Mouse (Mus musculus): ENCODE results near the gene Car14. TPM values are rescaled to one million over a fixed set of nuclear protein-coding genes. Genes with fewer than 3 reads are reported as not detected.
"Not testable (repeated sequence)": the region's sequence is repeated elsewhere in the genome, so short reads cannot be mapped to it uniquely, and the experiment has no call there.

Gene Car14
- total RNA-seq, 2 experiments from 2014 or later: 6.0 to 7.8 TPM

DNA sequence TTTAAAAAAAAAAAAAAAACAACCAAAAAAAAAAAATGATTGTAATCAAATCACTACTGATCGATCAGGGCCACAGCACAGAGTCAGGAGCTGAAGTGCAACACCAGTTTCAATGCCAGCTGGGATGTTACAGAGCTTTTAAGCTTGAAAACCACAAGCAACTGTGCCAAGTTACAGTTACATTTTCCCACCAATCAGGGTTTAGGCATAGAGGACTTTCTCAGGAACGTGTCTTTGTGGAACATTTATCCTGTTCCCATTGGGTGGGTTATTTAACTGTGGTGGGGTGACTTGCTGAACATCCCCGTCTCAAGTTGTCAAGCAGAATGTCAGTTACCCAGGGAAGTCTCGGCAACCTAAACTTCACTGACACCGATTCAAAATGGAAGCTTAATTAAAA lies 20.6 kb upstream of the Car14 start:
- DNase-seq (ENCODE audit: low spot score in 2 of 2): no peak

DNA sequence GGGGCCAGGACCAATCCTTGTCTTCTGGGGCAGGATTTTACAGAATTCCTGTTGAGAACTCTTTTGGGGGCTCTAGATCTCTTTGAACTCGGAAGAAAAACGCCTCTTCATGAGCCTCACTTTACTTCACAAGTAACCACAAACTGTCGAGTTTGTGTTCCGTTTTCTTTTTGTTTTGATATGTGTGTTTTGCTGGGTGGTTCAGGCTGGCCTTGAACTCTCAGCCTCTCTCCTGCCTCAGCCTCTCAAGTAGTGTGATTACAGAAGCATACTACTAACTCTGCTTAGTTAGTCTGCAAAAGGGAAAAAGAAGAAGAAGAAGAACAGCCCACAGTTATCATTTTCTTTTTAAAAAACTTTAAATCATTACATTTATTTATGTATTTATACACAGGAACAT lies 19.7 kb upstream of the Car14 start:
- no peak for DNase-seq (ENCODE audit: low spot score in 2 of 2)

DNA sequence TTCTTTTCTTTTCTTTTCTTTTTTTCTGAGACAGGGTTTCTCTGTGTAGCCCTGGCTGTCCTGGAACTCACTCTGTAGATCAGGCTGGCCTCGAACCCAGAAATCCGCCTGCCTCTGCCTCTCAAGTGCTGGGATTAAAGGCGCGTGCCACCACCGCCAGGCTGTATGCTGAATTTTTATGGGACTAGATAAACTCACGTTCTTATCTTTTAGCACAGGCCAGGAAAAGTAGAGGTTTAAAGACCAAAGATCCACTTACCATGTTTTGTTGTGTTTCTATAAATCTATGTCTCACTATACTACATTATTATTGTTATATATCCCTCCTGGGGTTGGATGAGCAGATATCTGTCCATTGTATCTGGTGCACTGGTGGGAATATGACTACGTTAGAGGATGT lies 18.9 kb upstream of the Car14 start:
- DNase-seq (ENCODE audit: low spot score in 2 of 2): not testable (repeated sequence)

DNA sequence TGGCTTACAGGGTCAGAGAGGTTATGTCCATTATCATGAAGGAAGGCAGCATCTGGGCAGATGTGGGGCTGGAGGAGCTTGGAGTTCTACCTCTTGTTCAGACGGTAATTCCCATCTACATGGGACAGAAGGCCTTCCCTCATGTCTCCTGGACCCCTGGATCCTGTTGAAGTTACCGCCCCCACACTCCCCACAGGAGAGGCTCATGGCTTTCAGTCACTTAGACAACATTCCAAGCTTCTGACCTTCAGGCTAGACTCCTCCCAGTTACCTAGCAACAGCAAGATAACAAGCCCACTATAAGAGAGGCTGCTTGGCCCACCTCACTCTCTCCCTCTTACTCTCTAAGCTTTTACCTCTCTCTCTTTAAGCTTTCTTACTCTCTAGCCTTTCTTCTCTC lies 16.0 kb upstream of the Car14 start:
- DNase-seq (ENCODE audit: low spot score in 2 of 2): not testable (repeated sequence)

DNA sequence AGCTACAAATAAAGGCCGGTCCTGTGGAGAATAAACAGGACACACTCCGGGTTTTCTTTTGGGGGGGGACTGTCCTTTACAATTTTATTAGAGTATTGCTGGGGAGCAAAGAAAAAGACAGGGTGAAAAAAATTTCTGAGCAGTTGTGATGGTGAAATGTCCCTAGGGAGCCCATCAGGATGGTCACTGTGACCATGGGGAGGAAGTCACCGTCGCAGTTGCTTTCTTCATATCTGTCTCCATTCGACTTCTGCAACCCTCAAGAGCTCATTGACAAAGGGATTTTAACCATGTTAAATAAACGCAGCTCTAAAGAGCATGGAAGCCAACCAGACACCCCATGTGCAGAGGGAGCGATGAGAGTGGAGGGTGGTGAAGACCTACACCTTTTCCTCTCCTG lies 12.3 kb upstream of the Car14 start:
- no peak for DNase-seq (ENCODE audit: low spot score in 2 of 2)

DNA sequence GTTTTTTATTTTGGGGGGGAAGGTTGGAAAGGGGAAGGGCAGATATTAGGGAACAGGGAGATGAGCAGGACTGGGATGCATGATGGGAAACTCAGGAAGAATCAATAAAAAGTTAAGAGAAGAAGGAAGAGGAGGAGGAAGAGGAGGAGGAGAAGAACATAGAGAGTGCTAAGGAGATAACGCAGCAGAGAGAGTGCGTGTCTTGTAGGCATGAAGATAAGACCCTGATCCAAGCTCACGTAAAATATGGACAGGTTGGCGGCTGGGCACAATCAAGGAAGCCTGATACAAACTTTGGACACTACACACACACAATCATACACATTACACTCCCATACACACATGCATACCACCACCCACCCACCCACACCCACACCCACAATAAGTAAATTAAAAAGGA lies 10.2 kb upstream of the Car14 start:
- DNase-seq (ENCODE audit: low spot score in 2 of 2): no peak

DNA sequence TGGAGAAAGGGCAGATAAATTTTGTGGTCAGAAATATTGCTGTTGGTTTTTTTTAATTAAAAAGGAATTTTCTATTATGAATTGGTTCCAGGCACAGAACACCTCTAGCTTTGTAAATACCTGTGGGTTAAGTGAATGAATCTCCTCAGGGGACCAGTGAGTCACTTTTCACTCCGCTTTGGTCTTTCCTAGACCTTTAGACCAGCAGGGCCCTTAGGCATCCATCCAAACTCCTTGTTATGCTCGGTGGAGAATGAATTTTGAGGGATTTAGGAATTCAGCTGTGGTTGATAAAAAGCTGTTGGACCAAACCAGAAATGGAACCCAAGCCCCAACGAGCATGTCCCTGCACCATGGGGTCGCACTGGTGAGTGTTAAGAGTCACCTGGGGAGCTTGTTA lies 3.1 kb upstream of the Car14 start:
- no peak for DNase-seq (ENCODE audit: low spot score in 2 of 2)

DNA sequence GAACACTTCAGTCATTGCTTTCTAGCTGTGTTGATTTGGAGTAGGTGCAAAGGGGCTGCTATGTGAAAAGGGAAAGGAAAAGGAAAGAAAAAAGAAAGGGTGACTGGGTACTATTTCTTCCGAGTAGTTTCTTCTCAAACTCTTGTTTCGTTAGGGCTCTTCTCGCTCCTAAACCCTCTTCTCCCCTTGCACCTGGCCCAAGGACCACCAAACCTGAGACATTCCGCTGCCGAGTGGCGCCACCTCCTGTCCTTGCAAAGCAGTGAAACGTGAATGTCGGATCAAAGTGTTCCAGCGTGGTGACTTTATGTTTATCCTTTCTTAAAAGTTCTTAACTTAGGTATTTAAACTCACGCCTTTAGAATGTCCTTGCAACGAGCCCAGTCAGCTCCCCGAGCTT lies 2.4 kb upstream of the Car14 start:
- DNase-seq (ENCODE audit: low spot score in 2 of 2): peak in 1 of 2 experiments; percentile 57

DNA sequence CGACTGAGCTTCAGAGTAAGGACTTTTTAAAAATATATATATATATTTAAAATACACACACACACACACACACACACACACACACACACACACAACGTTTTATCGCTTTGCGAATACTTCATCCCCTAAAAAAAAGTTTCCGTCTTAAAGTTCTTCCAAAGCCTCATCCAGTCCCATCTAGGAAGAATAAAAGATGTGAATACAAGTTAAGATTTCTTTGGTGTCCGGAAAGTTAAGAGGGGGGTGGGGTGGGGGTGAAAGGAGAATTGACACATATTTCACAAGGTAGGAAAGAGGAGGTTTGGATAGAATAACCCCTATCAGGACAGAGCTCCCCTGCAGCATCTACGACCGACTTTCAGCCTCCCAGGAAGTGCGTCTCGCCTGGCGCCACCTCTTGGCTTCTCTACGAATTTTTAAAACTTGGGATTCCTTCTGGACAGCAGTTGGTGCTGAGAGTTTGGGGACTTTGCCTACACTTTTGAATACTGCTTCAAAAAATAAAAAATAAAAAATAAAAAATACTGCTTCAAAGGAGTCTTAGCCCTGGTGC lies 1.5 kb upstream of the Car14 start:
- DNase-seq (ENCODE audit: low spot score in 2 of 2): peak; percentile 51 to 52

DNA sequence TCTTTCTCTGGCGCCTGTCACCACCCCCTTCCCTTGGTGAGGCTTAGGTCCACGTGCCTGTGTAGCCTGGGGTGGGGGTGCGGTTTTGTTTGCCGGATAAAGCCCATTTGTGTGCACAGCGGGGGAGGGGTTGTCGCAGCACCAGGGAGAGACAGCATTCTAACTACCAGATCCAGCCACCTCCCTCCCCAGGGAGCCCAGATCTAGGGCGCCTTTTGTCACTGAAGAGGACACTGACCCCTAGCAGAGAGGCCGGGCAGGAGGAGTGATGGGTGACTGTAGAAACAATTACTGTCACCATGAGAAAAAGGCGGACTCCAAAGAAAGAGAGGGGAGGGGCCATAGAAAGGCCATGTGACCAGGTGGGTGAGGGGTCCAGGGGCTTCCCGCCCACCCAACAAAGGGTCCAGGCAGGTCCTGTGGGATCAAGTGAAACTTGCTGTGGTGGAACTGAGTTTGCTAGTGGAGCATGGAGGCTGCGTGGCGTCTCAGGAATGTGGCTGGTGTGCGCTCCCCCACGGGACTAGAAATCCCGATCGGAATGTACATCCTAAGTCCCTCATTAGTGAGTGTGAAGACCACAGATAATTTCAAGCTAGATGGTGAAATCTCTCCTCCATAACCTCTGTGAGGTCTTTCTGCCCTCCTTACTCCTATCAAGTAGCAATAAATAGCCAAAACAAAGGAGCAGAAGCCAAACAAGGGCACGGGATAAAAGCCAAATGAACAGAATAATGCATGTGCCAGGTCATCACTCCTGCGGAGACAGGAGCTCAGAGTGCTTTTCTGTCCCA lies 852 bp upstream of the Car14 start:
- peak in 1 of 2 experiments; percentile 44 for DNase-seq (ENCODE audit: low spot score in 2 of 2)

DNA sequence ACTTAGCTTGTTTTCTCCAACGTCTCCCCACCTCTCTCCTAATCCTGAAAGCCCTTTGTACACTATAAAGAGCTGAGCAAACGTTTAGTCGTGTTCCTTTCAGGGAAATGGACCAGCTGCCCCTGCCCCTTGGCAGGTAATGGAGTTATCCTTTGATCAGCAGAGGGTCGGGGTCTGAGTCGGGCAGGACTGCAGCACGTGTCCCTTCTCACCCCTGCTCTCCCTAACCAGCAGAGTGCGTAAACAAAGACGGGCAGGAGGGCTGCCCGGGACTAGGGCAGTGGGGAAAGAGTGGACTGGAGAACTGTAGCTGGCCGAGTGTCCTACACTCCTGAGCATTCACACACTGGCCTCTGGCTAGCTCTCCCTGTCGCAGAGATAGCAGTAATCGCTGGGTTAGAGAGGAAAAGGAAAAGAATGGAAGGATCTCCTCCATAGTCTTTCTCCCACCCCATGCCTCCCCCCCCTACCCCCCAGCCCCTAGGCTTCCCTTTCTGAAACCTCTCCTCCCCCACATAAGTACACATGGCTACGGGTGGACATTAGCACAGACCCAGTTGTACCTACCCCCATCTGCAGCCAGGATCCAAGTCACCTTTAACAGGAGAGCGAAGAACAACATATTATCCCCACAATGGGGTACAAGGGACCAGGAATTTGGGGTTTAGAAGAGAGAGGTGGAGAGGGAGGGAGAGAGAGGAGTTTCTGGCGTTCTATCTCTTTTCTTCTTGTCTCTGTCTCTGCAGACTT lies 563 bp downstream of the Car14 start:
- DNase-seq (ENCODE audit: low spot score in 2 of 2): no peak

DNA sequence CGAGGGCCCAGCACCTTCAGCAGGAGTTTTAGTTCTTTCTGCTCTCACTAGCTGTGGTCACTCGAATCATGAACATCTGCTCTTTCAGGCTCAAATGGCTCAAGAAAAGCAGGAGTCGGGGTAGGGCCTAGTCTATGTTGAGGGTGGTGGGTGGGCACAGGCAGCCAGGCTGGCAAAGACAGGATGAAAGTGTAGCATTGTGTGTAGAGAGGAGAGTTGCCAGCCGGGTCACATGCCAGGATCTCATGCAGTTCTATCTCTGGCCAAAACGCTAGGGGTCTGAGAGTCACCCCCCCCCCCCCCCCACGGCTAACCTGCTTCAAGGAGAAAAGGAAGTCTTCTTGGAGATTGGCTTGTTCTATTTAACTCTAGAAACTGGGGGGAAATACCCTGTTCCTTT lies 1.8 kb downstream of the Car14 start:
- no peak for DNase-seq (ENCODE audit: low spot score in 2 of 2)

DNA sequence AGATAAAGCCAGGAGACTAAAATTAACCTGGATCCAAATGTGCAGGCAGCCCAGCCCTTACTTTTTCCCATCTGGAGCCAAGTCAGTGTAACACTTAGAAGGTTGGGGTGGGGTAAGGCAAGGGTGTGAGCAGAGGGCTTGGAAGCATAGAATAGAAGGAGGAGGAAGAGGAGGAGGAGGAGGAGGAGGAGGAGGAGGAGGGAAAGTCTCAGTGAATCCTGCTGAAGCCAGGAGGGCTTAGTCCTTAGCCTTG lies 2.2 kb downstream of the Car14 start:
- no peak for DNase-seq (ENCODE audit: low spot score in 2 of 2)

DNA sequence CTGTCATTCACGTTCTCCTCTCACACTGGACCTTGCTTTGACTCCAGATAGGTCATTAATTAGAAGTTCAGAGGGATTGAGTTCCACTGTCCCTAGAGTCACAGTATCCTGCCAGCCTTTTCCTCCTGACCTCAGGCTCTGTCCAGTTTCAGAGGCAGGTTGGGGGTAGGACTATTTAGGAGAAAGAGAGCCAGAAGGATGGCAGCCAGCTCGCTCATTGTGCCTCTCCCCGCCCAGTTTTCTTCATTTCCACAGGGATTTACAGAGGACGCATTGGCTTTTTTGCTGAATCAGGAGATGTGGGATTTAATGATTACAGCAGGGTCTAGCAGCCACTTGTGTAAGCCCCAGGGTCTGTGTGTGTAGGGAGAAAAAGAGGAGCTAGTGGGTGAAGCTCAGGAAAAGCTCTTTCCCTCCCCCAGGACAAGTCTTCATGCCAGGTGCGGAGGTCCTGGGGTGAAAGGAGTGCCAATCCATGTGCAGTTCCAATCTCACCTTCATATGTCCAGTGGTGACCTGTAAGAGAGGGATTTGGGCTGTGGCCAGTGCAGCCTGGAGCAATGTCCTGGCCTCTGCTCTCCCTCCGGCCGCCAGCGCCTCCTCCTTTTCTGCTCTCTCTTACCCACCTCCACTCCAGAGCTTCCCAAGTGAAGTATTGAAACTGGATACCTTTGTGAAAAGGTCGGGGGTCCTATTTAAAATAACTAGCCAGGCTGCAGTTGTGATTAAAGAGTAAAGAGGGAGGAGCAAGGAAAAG lies 2.7 kb downstream of the Car14 start:
- DNase-seq (ENCODE audit: low spot score in 2 of 2): no peak

DNA sequence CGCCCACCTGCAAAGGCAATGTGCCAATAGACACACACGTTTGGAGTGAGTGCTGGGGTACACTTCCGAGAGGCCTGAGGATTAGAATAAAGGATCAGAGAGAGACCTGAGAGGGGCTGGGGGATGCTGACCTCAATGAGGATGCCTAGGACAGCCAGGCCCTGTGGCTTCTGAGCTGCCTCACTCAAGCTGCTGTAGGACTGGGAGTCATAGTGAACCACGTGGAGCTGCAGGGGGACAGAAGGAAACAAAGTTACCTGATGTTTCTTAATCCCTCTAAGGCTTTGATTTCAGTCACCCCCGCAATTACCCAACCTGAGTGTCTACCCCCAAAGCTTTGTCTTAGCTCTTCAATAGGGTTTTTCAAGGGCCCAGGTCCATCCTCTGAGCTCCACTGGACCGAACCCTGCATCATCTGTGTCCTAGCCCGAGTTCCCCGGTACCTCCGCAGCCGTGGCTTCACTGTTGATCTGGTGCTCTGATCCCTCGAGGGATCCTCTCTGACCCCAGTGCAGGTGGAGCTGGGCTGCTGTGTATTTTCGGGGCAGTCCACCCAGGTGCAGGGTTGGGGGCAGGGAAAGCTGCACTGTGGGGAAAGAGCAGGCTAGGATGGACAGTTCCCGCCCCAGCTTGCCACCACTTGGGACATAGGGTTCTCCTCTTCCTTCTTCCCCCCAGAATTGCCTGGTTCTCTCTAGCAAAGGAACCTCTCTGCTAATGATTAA lies 4.5 kb downstream of the Car14 start:
- DNase-seq (ENCODE audit: low spot score in 2 of 2): no peak

DNA sequence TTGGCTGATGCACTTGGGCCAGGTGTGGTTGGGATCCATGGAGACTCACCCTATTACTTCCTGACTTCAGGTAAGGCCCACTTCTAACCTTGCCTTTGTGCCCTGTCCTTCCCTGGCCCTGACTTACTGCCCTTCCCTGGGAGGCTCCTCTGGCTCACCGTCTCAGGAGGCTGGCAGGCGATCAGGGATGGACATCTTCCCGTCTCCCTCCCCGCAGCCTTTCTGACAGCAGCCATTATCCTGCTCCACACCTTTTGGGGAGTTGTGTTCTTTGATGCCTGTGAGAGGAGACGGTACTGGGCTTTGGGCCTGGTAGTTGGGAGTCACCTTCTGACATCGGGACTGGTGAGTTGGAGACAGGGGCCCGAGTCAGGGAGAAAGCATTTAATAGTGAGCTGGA lies 9.0 kb downstream of the Car14 start:
- DNase-seq (ENCODE audit: low spot score in 2 of 2): not testable (repeated sequence)

DNA sequence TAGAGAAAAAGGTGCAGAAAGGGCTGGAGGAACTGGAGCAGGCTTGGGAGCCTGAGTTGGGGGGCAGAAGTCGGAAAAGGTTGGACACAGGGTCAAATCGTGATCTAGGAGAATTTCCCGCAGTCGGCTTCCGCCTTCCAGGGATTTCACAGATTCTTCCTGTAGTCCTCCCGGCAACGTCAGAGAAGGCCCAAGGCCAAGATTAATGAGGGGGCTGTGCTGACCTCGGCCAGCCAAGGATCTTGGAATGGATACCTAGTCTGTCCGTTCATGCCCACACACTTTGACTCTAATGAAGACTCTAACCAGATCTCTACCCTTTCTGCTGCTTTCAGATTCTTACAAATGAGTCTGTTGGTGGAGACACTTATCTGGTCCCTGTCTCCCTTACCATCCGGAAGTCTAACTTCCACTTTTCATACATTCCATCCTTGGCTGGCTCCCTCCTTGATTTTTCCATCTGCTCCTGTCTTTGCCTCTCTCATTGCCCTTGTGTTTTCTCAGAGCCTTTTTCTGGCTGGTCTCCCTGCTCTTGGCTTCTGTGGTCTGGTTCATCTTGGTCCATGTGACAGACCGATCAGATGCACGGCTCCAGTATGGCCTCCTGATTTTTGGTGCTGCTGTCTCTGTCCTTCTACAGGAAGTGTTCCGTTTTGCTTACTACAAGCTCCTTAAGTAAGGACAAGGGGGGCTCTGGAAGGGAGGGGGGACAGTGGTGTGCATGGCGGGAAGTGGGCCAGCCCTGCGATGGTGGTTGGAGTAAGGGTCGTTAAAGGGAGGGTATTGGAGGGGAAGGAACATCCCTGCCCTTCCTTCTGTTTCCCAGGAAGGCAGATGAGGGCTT lies 10.0 kb downstream of the Car14 start:
- DNase-seq (ENCODE audit: low spot score in 2 of 2): peak in 1 of 2 experiments; percentile 32

DNA sequence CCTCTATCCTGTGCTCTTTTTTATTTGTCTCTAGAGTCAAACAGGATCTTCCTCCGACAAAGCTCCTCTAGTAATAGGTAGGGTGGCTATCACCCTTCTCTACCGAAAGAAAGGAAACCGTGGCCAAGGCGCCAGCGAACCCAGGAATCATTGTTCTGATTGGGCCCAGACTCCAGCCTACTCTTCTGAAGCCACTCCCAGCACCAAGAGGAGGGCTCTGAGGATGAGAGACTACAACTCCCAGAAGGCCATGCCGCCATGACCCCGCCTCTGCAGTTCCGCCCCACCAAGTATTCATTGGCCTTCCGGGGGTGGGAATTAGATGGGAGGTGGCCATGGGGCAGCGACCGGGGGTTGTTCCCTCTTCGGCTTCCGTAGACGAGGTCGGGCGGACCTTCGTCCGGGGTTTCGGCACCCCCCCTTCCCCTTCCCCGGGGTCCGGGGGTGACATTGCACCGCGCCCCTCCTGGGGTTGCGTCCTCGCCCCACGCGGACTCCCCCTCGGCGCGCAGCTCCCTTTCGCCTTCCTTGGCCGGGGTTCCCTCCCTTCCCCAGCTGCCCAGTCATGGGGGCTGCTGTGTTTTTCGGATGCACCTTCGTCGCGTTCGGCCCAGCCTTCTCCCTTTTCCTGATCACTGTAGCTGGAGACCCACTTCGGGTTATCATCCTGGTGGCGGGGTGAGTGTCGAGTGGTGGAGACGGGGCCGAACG lies 10.7 kb downstream of the Car14 start, which contains the start of gene Aph1a:
Gene Aph1a, plus strand, starts transcription at position 364 of the 711 bp plus-strand sequence.
- peak; percentile 94 to 95 for DNase-seq (ENCODE audit: low spot score in 2 of 2)

DNA sequence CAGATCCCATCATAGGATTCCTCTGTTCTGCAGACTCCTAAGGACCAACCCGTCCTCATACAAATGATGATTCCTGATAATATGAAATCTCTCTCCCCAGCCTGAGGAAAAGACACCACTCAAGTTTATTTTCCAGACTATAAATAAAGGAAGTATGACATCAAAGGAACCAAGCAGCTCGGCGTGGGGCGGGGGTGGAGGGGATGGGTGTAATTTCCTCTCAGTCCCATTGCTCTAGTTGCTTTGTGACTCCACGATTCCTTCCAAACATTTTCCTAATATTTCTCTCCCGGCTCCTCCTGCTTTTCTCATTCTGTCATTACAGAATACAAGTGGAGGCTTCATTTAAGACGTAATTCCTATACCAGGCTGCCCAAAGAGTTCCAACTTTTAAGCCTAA lies 11.4 kb downstream of the Car14 start:
- DNase-seq (ENCODE audit: low spot score in 2 of 2): no peak
